Mouse (Mus musculus): ENCODE results near the gene Upp2. TPM values are rescaled to one million over a fixed set of nuclear protein-coding genes. Genes with fewer than 3 reads are reported as not detected.

Upp2 gene
- polyA plus RNA-seq, 1 experiment = 41.1 TPM

DNA sequence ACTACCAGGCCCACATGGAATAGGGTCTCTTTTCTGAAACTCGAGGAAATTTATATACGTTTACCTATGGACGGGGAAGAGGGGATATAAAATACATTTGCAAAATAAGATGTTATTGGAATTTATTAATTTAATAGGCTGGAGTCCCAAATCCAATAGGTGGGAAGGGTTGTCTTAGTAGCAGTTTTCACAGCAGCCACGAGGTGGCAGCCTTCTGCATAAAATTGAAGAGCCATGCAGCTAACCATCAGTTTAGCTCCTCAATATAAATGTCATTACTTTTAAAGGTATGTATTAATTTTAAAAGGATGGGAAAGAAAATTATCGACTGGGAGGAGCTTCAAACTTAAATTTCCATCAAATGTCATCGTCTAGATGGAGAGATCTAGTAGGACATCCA, 113.7 kb downstream of the Upp2 start:
- Histone ChIP-seq H3K4me3 (ENCODE audit: insufficient read depth, low read length) (no peak overlapping the region), H3K27ac (ENCODE audit: insufficient read depth, low read length) (no peak overlapping the region), H3K4me1 (ENCODE audit: control insufficient read depth, insufficient read depth, low read length) (no peaks in the 10 kb centered on the region)
- no peak for TF ChIP-seq POLR2A (IDR thresholded peaks at IDR 0.05; ENCODE audit: extremely low read depth, insufficient read depth, low read length)
- peak; percentile 63 for TF ChIP-seq CTCF (IDR thresholded peaks at IDR 0.05; ENCODE audit: extremely low read depth, insufficient read depth, low read length)

DNA sequence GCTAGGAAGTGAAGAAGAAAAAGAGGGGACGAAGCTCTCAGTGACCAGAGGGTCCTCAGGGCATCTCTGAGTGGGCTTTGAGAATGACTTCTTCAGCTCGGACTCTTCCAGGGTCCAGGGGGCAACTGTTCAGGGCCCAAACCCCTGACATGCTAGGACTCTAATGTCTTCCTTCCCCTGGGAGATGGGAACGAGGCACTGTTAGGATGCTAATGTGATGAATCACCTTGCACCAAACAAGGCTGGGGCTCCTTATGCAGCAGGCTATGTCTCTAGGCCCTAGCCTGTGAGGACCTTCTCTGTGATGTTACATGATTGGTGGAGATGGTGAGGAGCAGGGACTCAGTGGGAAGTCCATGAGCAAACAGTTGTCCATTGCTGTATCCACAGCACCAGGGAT, 114.3 kb downstream of the Upp2 start:
- no peaks in the 10 kb centered on the region for H3K4me1 ChIP-seq (ENCODE audit: control insufficient read depth, insufficient read depth, low read length)
- TF ChIP-seq POLR2A (IDR thresholded peaks at IDR 0.05; ENCODE audit: extremely low read depth, insufficient read depth, low read length) (no peak), CTCF (IDR thresholded peaks at IDR 0.05; ENCODE audit: extremely low read depth, insufficient read depth, low read length) (no peak)
- no peak overlapping the region for H3K4me3 ChIP-seq (ENCODE audit: insufficient read depth, low read length)
- H3K27ac ChIP-seq (ENCODE audit: insufficient read depth, low read length) = no peak overlapping the region

DNA sequence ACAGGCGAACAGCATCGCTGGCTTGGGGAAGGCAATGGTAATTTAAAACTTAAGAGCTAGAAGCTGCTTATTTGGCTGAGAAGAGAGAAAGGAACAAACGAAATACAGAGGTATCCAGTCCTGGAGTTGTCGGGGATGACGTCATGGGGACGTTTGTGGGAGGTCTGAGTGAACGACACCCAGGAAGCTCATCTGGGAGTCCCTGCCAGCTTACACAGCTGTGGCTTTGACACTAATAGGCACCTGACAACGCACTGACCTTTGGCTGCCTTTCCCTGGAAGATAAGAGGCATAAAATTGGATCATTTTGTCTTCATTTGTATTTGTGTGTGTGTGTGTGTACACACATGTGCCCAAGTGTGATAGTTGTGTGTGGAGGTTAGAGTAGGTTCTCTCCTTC, 130.4 kb downstream of the Upp2 start:
- H3K4me1 ChIP-seq (ENCODE audit: control insufficient read depth, insufficient read depth, low read length) = no peaks in the 10 kb centered on the region
- no peak for TF ChIP-seq CTCF (IDR thresholded peaks at IDR 0.05; ENCODE audit: extremely low read depth, insufficient read depth, low read length)
- no peak for TF ChIP-seq POLR2A (IDR thresholded peaks at IDR 0.05; ENCODE audit: extremely low read depth, insufficient read depth, low read length)
- no peak overlapping the region for H3K4me3 ChIP-seq (ENCODE audit: insufficient read depth, low read length)
- H3K27ac ChIP-seq (ENCODE audit: insufficient read depth, low read length) = no peak overlapping the region

GRCm38 (mm10) chr2:58699931-58700330, 132.8 kb downstream of the Upp2 start:
- no peak overlapping the region for H3K4me3 ChIP-seq (ENCODE audit: insufficient read depth, low read length)
- no peaks in the 10 kb centered on the region for H3K4me1 ChIP-seq (ENCODE audit: control insufficient read depth, insufficient read depth, low read length)
- no peak overlapping the region for H3K27ac ChIP-seq (ENCODE audit: insufficient read depth, low read length)
- TF ChIP-seq CTCF (IDR thresholded peaks at IDR 0.05; ENCODE audit: extremely low read depth, insufficient read depth, low read length) (peak; percentile 69), POLR2A (IDR thresholded peaks at IDR 0.05; ENCODE audit: extremely low read depth, insufficient read depth, low read length) (no peak)

DNA sequence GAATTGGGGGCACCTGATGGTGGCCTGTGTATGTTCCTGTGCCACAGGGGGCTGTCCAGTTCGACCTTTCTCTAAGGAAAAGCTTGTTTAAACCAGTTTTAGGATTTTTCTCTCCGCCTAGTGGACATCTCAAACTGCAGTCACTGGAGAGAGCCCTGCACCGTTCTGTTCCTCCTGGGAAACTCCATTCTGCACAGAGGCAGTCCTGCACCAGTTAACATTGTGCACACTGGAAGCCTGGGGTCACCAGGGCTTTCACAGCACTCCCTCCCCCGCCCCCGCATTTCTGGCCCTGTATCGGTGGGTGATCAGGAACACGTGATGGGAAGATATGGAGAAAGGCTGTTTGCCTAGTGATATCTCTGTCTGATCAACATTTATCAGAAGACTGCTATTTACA, 133.3 kb downstream of the Upp2 start:
- no peak for TF ChIP-seq POLR2A (IDR thresholded peaks at IDR 0.05; ENCODE audit: extremely low read depth, insufficient read depth, low read length)

GRCm38 (mm10) chr2:58701627-58702026, 134.5 kb downstream of the Upp2 start:
- Histone ChIP-seq H3K4me1 (ENCODE audit: control insufficient read depth, insufficient read depth, low read length) (no peaks in the 10 kb centered on the region), H3K4me3 (ENCODE audit: insufficient read depth, low read length) (no peak overlapping the region), H3K27ac (ENCODE audit: insufficient read depth, low read length) (no peak overlapping the region)
- no peak for TF ChIP-seq POLR2A (IDR thresholded peaks at IDR 0.05; ENCODE audit: extremely low read depth, insufficient read depth, low read length)
- no peak for TF ChIP-seq CTCF (IDR thresholded peaks at IDR 0.05; ENCODE audit: extremely low read depth, insufficient read depth, low read length)

More for the DNA sequence above, 133.3 kb downstream of the Upp2 start:
- Histone ChIP-seq H3K27ac (ENCODE audit: insufficient read depth, low read length) (no peak overlapping the region), H3K4me1 (ENCODE audit: control insufficient read depth, insufficient read depth, low read length) (no peaks in the 10 kb centered on the region), H3K4me3 (ENCODE audit: insufficient read depth, low read length) (no peak overlapping the region)

DNA sequence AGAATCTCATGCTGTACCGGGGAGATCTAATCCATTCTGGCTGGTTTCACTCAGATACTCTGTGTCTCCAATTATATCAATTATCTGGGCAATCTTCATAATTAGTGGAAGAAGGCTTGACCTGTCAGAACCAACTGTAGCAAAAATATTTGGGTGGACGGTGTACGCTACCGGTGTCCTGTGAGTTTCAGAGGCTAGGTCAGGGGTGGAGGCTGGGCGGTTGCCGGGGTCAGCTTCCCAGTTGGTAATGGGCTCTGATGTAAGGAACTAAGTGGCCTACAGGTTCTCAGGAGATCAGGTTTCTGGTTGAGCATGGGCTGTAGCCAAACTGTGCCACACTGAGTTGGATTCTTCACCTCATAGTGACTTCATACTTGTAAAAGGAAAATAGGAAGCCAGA, 136.1 kb downstream of the Upp2 start:
- Histone ChIP-seq H3K27ac (ENCODE audit: insufficient read depth, low read length) (no peak overlapping the region), H3K4me1 (ENCODE audit: control insufficient read depth, insufficient read depth, low read length) (no peaks in the 10 kb centered on the region), H3K4me3 (ENCODE audit: insufficient read depth, low read length) (no peak overlapping the region)
- TF ChIP-seq POLR2A (IDR thresholded peaks at IDR 0.05; ENCODE audit: extremely low read depth, insufficient read depth, low read length) (no peak), CTCF (IDR thresholded peaks at IDR 0.05; ENCODE audit: extremely low read depth, insufficient read depth, low read length) (no peak)

DNA sequence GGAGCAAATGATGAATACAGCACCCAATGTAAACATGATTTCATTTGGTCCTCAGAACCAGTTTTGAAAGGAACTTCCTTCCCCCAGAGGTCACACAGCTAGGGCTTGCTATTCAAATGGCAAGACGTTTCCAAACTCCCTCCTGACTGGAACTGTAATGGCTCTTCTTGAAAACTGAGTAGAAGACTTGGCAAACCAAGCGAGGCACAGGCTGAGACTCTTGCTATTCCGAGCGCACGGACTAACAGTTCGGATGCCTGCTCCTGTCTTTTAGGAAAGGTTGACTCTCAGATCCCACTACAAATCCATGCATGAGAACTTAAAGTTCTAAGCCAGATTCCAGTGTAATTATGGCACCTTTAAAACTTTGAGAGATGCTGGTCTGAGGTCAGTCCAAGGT, 136.5 kb downstream of the Upp2 start:
- no peak overlapping the region for H3K27ac ChIP-seq (ENCODE audit: insufficient read depth, low read length)
- no peaks in the 10 kb centered on the region for H3K4me1 ChIP-seq (ENCODE audit: control insufficient read depth, insufficient read depth, low read length)
- TF ChIP-seq CTCF (IDR thresholded peaks at IDR 0.05; ENCODE audit: extremely low read depth, insufficient read depth, low read length) (no peak), POLR2A (IDR thresholded peaks at IDR 0.05; ENCODE audit: extremely low read depth, insufficient read depth, low read length) (no peak)
- H3K4me3 ChIP-seq (ENCODE audit: insufficient read depth, low read length) = no peak overlapping the region

DNA sequence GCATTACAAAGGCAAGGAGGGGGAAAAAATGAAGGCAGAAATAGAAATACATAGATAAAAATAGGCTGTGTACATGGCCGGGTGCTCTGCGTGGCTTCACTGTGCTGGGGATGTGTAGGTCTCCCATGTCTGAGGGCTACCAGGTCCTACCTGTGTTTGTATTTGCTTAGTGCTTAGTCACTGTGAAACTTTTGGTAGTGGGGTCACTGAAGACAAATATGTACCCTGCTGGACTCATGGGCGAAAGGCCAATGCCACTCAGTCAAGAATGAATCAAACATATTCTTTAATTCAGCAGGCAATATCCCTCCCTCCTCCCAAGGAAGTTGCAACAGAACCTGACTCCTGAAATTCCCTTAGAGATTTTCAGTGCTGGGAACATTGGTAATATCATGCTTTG, 137.5 kb downstream of the Upp2 start:
- H3K27ac ChIP-seq (ENCODE audit: insufficient read depth, low read length) = no peak overlapping the region
- no peak overlapping the region for H3K4me3 ChIP-seq (ENCODE audit: insufficient read depth, low read length)
- H3K4me1 ChIP-seq (ENCODE audit: control insufficient read depth, insufficient read depth, low read length) = no peaks in the 10 kb centered on the region
- TF ChIP-seq CTCF (IDR thresholded peaks at IDR 0.05; ENCODE audit: extremely low read depth, insufficient read depth, low read length) (no peak), POLR2A (IDR thresholded peaks at IDR 0.05; ENCODE audit: extremely low read depth, insufficient read depth, low read length) (no peak)

DNA sequence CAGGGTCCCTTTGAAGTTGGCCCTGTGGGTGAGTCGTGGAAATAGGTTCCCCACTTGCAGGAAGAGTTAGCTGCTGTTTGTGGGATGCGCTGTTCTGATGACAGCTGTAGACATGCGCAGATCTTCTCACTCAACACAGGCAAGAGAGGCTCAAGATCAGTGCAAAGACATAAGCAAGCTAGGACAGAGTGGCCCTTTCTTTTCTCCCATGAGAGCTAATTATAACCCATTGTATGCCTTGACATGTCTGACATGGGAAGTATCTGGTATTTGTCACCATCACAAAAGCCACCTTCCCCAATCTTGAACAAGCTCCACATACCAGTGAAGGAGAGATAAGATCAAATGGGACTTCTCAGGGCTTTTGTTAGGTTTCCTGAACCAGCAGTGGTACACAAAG, 140.6 kb downstream of the Upp2 start:
- no peak overlapping the region for H3K27ac ChIP-seq (ENCODE audit: insufficient read depth, low read length)
- H3K4me1 ChIP-seq (ENCODE audit: control insufficient read depth, insufficient read depth, low read length) = no peaks in the 10 kb centered on the region
- no peak overlapping the region for H3K4me3 ChIP-seq (ENCODE audit: insufficient read depth, low read length)
- TF ChIP-seq POLR2A (IDR thresholded peaks at IDR 0.05; ENCODE audit: extremely low read depth, insufficient read depth, low read length) (no peak), CTCF (IDR thresholded peaks at IDR 0.05; ENCODE audit: extremely low read depth, insufficient read depth, low read length) (no peak)

- H3K27ac ChIP-seq (ENCODE audit: insufficient read depth, low read length) = no peak overlapping the region
These were observed 143.1 kb downstream of the Upp2 start for GRCm38 (mm10) chr2:58710234-58710633.

More at GRCm38 (mm10) chr2:58710234-58710633, 143.1 kb downstream of the Upp2 start:
- H3K4me1 ChIP-seq (ENCODE audit: control insufficient read depth, insufficient read depth, low read length) = no peaks in the 10 kb centered on the region
- H3K4me3 ChIP-seq (ENCODE audit: insufficient read depth, low read length) = no peak overlapping the region
- no peak for TF ChIP-seq POLR2A (IDR thresholded peaks at IDR 0.05; ENCODE audit: extremely low read depth, insufficient read depth, low read length)
- no peak for TF ChIP-seq CTCF (IDR thresholded peaks at IDR 0.05; ENCODE audit: extremely low read depth, insufficient read depth, low read length)

Measured in cortical plate, adult 2 months (tissue).